Mouse (Mus musculus): ENCODE data around the gene Ccl26. TPM values are rescaled to one million over a fixed set of nuclear protein-coding genes. Genes with fewer than 3 reads are reported as not detected.
A peak's percentile ranks its signal among the peaks of the same experiment; 100 is the strongest.

Gene Ccl26
- polyA plus RNA-seq, 1 experiment from 2014 or later = not detected

- Histone ChIP-seq H3K27me3 (no peaks in the 10 kb centered on the region), H3K9ac (no peak overlapping the region), H3K27ac (no peak overlapping the region), H3K4me3 (no peak overlapping the region), H3K4me2 (no peak overlapping the region), H3K4me1 (replicated peaks) (no peaks in the 10 kb centered on the region), H3K36me3 (no peaks in the 10 kb centered on the region), H3K9me3 (no peaks in the 10 kb centered on the region)
- no peak for ATAC-seq (ENCODE audit: low FRiP score)
- WGBS = 88% methylated on average over 6 of the region's 6 CpGs
Measured at GRCm38 (mm10) chr5:135567556-135568265, 4.3 kb upstream of the Ccl26 start.

GRCm38 (mm10) chr5:135557671-135558070 lies 5.7 kb downstream of the Ccl26 start:
- Histone ChIP-seq H3K4me1 (replicated peaks) (peaks cover 18% of the 10 kb centered on the region), H3K9me3 (no peaks in the 10 kb centered on the region), H3K36me3 (no peaks in the 10 kb centered on the region), H3K27ac (peak overlapping the region; percentile 86), H3K27me3 (no peaks in the 10 kb centered on the region), H3K4me3 (no peak overlapping the region), H3K4me2 (no peak overlapping the region), H3K9ac (no peak overlapping the region)
- no peak for ATAC-seq (ENCODE audit: low FRiP score)
- 56% methylated on average over 3 of the region's 3 CpGs for WGBS

DNA sequence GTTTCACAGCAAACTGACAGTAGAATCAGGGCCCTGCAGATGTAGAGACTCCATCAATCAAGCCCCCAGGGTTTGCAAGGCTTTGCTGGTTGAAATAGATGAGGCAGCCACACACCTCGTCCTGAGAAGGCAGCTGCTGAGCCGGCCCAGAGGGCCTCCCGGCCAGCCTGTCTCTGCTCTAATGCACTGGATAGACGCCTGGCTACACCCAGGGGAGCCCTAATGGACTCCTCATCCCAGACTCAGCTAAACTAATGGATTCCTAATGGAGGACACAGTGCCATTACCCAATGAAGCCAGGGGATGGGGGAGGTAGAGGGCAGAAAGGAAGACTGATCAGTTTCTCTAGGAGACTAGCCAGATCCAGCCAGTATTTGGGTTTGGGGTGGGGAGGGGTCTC lies 6.3 kb downstream of the Ccl26 start:
- Histone ChIP-seq H3K4me2 (no peak overlapping the region), H3K9me3 (no peaks in the 10 kb centered on the region), H3K4me3 (no peak overlapping the region), H3K27me3 (no peaks in the 10 kb centered on the region), H3K9ac (no peak overlapping the region), H3K4me1 (replicated peaks) (peaks cover 18% of the 10 kb centered on the region), H3K27ac (peak overlapping the region; percentile 86), H3K36me3 (no peaks in the 10 kb centered on the region)
- 16% methylated on average over 4 of the region's 4 CpGs for WGBS
- ATAC-seq (ENCODE audit: low FRiP score) = peak; percentile 79

- no peak overlapping the region for H3K4me3 ChIP-seq
- ATAC-seq (ENCODE audit: low FRiP score) = no peak
- peak overlapping the region; percentile 86 for H3K27ac ChIP-seq
- no peak overlapping the region for H3K4me2 ChIP-seq
- no peak overlapping the region for H3K9ac ChIP-seq
- no peaks in the 10 kb centered on the region for H3K27me3 ChIP-seq
- H3K36me3 ChIP-seq = no peaks in the 10 kb centered on the region
- peaks cover 18% of the 10 kb centered on the region for H3K4me1 ChIP-seq (replicated peaks)
- WGBS = 74% methylated on average over 3 of the region's 4 CpGs
- no peaks in the 10 kb centered on the region for H3K9me3 ChIP-seq
Measured at GRCm38 (mm10) chr5:135556259-135556658, 7.1 kb downstream of the Ccl26 start.

DNA sequence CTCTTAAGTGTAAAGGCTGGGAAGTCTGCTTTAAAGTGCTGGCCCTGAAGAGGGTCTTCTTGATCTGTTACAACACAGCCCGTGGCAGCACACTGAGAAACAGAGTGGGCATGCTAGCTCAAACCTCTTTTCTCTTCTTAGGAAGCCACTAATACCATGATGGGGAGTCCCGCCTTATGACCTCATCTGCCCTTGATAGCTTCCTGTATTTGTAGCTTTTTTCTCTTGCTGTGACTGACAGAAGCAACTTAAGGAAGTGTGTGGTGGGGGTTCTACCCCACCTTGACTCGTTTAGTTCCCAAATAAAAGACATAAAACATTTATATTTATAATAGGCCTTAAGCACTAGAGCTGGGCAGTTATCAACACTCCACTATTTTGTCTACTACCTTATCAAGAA lies 11.8 kb downstream of the Ccl26 start:
- Histone ChIP-seq H3K9ac (no peak overlapping the region), H3K36me3 (no peaks in the 10 kb centered on the region), H3K9me3 (no peaks in the 10 kb centered on the region), H3K4me1 (replicated peaks) (peaks cover 3% of the 10 kb centered on the region), H3K27me3 (0 out of 2 replicates have a peak, but pooled peaks cover 5% of the 10 kb centered on the region), H3K27ac (no peak overlapping the region), H3K4me3 (no peak overlapping the region), H3K4me2 (no peak overlapping the region)
- 78% methylated on average over 3 of the region's 3 CpGs for WGBS
- no peak for ATAC-seq (ENCODE audit: low FRiP score)

DNA sequence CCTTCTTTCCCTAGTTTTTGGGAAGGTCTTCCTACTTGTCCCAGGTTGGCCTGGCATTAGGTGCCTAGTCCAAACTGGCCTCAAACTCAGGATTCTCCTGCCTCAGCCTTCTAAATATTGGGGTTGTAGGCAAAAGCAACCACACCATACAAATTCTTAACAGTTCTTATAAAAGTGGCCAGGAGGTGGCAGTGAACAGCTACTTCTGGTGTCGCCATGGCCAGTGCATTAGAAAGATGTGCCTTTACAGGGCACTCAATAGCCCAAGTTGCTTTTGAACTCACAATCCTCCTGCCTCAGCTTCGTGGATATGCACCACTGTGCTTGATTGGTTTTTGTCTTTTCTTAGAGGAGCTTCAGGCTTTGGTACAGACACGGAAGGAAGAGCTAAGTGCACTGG lies 12.5 kb downstream of the Ccl26 start:
- H3K9ac ChIP-seq = no peak overlapping the region
- H3K4me1 ChIP-seq (replicated peaks) = peaks cover 2% of the 10 kb centered on the region
- no peaks in the 10 kb centered on the region for H3K36me3 ChIP-seq
- 0 out of 2 replicates have a peak, but pooled peaks cover 5% of the 10 kb centered on the region for H3K27me3 ChIP-seq
- no peak for ATAC-seq (ENCODE audit: low FRiP score)
- 28% methylated on average over 3 of the region's 3 CpGs for WGBS
- no peaks in the 10 kb centered on the region for H3K9me3 ChIP-seq
- H3K4me2 ChIP-seq = no peak overlapping the region
- no peak overlapping the region for H3K4me3 ChIP-seq
- H3K27ac ChIP-seq = no peak overlapping the region

DNA sequence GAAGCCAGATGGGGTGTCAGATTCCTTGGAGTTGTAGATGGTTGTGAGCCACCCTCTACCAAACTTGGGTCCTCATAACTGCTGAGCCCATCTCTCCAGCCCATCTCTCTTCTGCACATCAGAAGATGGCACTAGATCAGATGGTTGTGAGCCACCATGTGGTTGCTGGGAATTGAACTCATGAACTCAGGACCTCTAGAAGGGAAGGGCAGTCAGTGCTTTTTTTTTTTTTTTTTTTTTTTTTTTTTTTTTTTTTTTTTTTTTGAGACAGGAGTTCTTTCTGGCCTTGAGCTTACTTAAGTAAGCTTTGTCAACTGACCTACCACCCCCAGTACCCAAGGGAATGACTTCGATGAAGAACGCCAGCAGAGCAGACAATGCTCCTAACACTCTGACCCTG lies 15.4 kb downstream of the Ccl26 start:
- 91% methylated on average over 2 of the region's 2 CpGs for WGBS
- no peak overlapping the region for H3K9ac ChIP-seq
- no peak overlapping the region for H3K4me2 ChIP-seq
- no peaks in the 10 kb centered on the region for H3K9me3 ChIP-seq
- no peaks in the 10 kb centered on the region for H3K36me3 ChIP-seq
- peaks cover 10% of the 10 kb centered on the region; the same call in 1 of the 2 replicates for H3K27me3 ChIP-seq
- H3K4me1 ChIP-seq (replicated peaks) = peaks cover 17% of the 10 kb centered on the region
- ATAC-seq (ENCODE audit: low FRiP score) = no peak
- H3K27ac ChIP-seq = no peak overlapping the region
- H3K4me3 ChIP-seq = no peak overlapping the region

DNA sequence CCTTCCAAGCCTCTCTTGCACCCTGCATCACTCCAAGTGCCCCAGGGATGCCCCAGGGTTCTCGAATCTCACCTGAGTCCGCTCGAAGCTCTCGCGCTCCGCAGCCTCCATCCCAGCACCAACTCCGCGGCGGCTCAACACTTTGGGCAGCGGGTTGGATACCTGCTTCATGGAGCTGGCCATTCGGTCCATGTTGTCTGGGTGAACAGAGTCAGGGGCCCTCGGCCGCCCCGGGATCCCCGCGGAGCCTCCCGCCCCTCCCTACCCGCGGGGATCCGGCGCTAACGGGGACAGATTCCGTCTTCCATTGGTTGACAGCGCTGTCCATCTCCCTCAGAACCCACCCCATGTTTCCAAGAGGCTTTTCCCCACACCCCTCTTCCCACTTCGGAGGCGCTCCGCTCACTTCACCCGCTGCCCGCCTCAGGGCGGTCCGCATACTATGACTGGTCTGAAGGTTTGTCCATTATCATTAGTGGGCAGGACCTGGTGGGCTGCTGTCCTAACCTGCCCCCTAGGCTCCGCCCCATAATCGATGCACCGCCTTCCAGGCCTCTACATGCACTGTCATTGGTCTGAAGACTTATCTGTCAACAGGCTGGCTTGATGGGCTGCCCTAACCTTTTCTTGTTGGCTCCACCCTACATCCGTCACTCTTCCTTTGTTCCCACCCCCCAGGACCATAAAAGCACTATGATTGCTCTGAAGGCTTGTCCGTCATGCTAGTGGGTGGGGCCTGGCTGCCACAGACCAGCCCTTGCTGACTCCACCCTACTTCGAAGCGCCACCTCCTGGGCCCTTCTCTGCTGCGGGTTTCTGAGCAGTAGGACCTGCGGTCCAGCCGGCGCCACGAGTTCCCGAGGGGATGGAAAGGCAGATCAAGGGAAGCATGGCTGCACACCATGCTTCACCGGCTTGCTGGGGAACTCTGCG lies 18.2 kb downstream of the Ccl26 start, which contains the start of gene Hip1:
Hip1 (minus strand) TSS at position 256 of the 933 bp plus-strand sequence.
- Histone ChIP-seq H3K4me1 (replicated peaks) (peaks cover 17% of the 10 kb centered on the region), H3K4me2 (peak within 1 kb of the TSS; percentile 96), H3K27ac (peak within 1 kb of the TSS; percentile 79), H3K36me3 (no peaks in the 10 kb centered on the region), H3K4me3 (peak within 1 kb of the TSS; percentile 71), H3K9ac (peak within 1 kb of the TSS; percentile 80), H3K27me3 (peaks cover 10% of the 10 kb centered on the region; the same call in 1 of the 2 replicates), H3K9me3 (no peaks in the 10 kb centered on the region)
- ATAC-seq (ENCODE audit: low FRiP score) = peak; percentile 99
- under 1% methylated on average over 46 of the region's 46 CpGs for WGBS

DNA sequence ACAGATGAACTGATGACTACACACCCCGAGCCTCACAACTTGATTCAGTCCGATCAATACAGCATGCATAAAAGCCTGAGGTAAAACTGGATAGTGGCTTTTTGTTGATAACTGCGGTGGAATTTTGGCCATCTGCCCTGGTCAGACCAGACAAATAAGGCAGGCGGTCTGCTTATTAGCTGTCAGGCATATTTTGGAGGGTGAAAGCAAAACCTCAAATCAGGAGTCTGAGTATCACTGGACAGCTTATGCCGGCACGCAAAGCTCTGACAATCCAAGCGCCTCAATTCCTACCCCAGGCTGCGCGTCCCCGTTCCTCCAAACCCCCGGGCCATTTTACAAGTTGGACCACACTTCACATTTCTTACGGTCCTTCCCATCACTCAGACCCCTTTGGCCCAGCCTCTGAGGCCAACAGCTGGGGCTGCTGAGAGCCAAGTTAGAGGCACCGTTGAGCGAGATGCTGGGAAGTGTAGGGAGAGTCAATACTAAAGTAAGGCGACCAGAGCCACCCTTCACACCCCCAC lies 19.3 kb downstream of the Ccl26 start:
- ATAC-seq (ENCODE audit: low FRiP score) = no peak
- H3K27ac ChIP-seq = no peak overlapping the region
- 4% methylated on average over 15 of the region's 15 CpGs for WGBS

GRCm38 (mm10) chr5:135537794-135538214 lies 25.6 kb downstream of the Ccl26 start:
- 83% methylated on average over 10 of the region's 10 CpGs for WGBS
- Histone ChIP-seq H3K27ac (no peak overlapping the region), H3K36me3 (no peaks in the 10 kb centered on the region), H3K9me3 (no peaks in the 10 kb centered on the region), H3K4me1 (replicated peaks) (no peaks in the 10 kb centered on the region), H3K4me3 (no peak overlapping the region), H3K9ac (no peak overlapping the region), H3K4me2 (no peak overlapping the region), H3K27me3 (no peaks in the 10 kb centered on the region)
- ATAC-seq (ENCODE audit: low FRiP score) = no peak

More for the DNA sequence above, 19.3 kb downstream of the Ccl26 start:
- Histone ChIP-seq H3K27me3 (peaks cover 5% of the 10 kb centered on the region; the same call in 1 of the 2 replicates), H3K36me3 (no peaks in the 10 kb centered on the region), H3K9ac (peak overlapping the region; percentile 80), H3K4me1 (replicated peaks) (peaks cover 17% of the 10 kb centered on the region), H3K4me3 (peak overlapping the region; percentile 71), H3K4me2 (peak overlapping the region; percentile 96), H3K9me3 (no peaks in the 10 kb centered on the region)

DNA sequence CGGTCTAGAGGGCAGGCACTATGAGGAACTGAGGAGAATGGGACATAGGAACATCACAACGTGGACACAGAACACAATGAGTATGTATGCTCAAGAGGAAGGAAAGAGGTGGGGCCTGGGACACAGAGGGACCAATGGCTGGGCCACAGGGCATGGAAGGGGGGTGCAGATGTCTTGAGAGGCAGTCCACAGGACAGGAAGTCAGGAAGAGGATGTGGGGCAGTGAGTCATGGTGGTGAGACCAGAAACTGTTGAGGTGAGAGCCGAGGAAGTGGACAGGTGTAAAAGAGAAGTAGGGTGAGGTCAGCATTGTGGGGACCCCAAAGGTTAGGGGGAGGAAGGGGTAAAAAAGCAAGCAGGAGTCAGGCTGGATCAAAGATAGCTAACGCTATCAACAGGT lies 26.0 kb downstream of the Ccl26 start:
- Histone ChIP-seq H3K9me3 (no peaks in the 10 kb centered on the region), H3K4me1 (replicated peaks) (no peaks in the 10 kb centered on the region), H3K4me3 (no peak overlapping the region), H3K27me3 (no peaks in the 10 kb centered on the region), H3K27ac (no peak overlapping the region), H3K36me3 (no peaks in the 10 kb centered on the region), H3K9ac (no peak overlapping the region), H3K4me2 (no peak overlapping the region)
- WGBS = 87% methylated on average over 4 of the region's 4 CpGs
- no peak for ATAC-seq (ENCODE audit: low FRiP score)

GRCm38 (mm10) chr5:135535867-135536266 lies 27.5 kb downstream of the Ccl26 start:
- no peaks in the 10 kb centered on the region for H3K27me3 ChIP-seq
- H3K9ac ChIP-seq = no peak overlapping the region
- H3K4me3 ChIP-seq = no peak overlapping the region

More at GRCm38 (mm10) chr5:135535867-135536266, 27.5 kb downstream of the Ccl26 start:
- Histone ChIP-seq H3K36me3 (no peaks in the 10 kb centered on the region), H3K4me2 (no peak overlapping the region), H3K4me1 (replicated peaks) (0 out of 2 replicates have a peak, but pooled peaks cover 4% of the 10 kb centered on the region), H3K9me3 (no peaks in the 10 kb centered on the region), H3K27ac (no peak overlapping the region)
- ATAC-seq (ENCODE audit: low FRiP score) = no peak

All from hindbrain, embryonic 13.5 days (tissue).